Mouse (Mus musculus): ENCODE results near the gene Errfi1.

GRCm38 (mm10) chr4:150891308-150891707 lies 37.6 kb downstream of the Errfi1 start:
- TF ChIP-seq CTCF (IDR thresholded peaks at IDR 0.05; ENCODE audit: borderline replicate concordance, extremely low read depth, insufficient read depth, insufficient read length) (no peak), POLR2A (IDR thresholded peaks at IDR 0.05; ENCODE audit: borderline replicate concordance, extremely low read depth, insufficient read depth, insufficient read length, poor library complexity, severe bottlenecking) (no peak)

All from brain, embryonic 14.5 days (tissue).